Mouse (Mus musculus) gonadal fat pad, adult 2 months (tissue): ENCODE measurements around the gene Tjp3. TPM values are rescaled to one million over a fixed set of nuclear protein-coding genes. Genes with fewer than 3 reads are reported as not detected.

Source experiments
- DNase-seq: peaks from one replicate; pipeline ENCODE4 v3.0.0-alpha.2; 2012; ENCODE audit warnings: low read depth
- polyA plus RNA-seq: library from polyadenylated mRNA; depleted of rRNA; stranded (reverse); fragments of >200 nt; gene quantifications from 2 replicates; pipeline ENCODE4 v1.2.3, GENCODE M21; 2012

Tjp3 gene
- polyA plus RNA-seq, 1 experiment: 21.4 TPM

DNA sequence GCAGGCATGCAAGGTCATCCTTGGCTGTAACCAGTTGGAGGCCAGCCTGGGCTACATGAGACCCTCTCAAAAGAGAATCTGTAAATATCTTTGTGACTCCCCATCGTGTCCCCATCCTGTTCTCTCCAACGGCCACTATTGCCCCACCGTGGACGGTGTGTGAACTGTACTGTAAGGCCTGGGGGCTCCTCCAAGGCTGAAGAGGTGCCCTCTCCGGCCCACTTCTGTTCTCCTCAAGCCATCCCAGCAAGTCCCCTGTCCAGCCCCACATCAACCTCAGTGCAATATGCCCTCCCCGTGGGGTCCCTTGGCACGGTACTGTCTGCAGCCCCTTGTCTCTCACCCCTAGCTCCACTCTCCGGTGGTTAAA lies 27.9 kb upstream of the Tjp3 start:
- no peak for DNase-seq

DNA sequence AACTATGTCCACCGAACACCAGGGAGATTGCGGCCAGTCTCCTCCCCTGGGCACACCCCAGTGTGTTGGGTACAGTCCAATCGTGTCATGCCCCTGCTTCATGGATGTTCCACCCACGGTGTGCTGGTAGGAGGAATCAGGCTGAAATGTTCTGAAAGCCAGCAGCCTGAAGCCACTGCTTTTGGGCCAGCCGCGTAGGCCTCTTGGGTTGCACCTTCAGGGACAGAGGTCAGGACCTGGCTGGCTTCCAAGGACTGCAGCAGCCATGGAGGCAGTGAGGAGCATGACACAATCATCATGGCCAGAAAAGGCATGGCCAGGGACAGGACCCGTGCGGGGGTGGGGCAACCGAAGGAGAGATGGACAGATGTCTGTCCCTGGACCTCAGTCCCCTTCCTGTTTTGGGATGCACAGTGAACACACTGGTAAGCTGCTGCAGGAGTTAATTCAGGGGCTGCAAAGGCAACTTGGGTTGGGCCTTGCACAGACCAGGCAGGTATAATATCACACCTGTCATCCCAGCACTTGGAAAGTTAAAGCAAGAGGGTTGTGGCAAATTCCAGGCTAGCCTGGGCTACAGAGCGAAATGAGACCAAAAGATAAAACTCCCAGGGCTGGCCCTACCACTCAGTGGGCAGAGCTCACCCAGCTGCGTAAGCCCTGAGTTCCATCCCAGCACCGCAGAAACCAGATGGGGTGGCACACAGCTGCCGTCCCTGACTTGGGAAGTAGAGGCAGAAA lies 27.4 kb upstream of the Tjp3 start:
- DNase-seq: peak; percentile 36

GRCm38 (mm10) chr10:81317273-81317672 lies 25.9 kb upstream of the Tjp3 start:
- peak; percentile 33 for DNase-seq

GRCm38 (mm10) chr10:81316338-81317060 lies 25.1 kb upstream of the Tjp3 start:
- DNase-seq: no peak

- no peak for DNase-seq
These were observed 24.2 kb upstream of the Tjp3 start for GRCm38 (mm10) chr10:81315587-81315986.

DNA sequence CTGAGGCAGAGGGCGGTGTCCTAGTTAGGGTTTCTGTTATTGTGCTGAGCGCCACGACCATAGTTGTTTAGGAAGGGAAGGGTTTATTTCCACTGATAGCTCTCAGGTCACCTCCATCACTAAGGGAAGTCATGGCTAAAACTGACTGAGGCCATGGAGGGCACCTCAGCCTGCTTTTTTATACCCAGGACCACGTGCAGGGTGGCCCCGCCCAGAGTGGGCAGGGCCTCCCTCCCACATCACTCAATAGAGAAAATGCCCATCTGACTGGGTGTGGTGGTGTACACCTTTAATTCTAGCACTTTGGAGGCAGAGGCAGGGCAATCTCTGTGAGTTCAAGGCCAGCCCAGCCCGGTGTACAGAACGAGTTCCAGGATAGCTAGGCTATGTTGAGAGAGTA lies 22.8 kb upstream of the Tjp3 start:
- no peak for DNase-seq

GRCm38 (mm10) chr10:81313581-81313980 lies 22.2 kb upstream of the Tjp3 start:
- DNase-seq: no peak

DNA sequence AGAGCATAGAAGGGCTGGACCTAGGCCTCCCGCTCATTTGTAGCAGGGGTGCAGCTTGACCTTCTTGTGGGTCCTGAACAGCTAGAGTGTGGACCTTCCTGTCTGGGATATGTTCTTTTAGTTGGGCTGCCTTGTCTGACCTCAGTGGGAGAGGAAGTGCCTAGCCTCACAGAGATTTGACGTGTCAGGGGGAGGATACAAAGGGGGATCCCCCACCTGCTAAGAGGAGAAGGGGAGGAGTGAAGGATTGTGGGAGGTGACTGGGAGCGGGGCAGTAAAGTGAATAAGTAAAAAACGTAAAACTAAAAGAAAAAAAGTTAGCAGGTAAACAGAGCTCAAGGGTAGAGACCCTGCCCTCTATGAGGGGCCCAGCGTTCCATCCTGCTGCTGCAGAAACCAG lies 18.2 kb upstream of the Tjp3 start:
- no peak for DNase-seq

DNA sequence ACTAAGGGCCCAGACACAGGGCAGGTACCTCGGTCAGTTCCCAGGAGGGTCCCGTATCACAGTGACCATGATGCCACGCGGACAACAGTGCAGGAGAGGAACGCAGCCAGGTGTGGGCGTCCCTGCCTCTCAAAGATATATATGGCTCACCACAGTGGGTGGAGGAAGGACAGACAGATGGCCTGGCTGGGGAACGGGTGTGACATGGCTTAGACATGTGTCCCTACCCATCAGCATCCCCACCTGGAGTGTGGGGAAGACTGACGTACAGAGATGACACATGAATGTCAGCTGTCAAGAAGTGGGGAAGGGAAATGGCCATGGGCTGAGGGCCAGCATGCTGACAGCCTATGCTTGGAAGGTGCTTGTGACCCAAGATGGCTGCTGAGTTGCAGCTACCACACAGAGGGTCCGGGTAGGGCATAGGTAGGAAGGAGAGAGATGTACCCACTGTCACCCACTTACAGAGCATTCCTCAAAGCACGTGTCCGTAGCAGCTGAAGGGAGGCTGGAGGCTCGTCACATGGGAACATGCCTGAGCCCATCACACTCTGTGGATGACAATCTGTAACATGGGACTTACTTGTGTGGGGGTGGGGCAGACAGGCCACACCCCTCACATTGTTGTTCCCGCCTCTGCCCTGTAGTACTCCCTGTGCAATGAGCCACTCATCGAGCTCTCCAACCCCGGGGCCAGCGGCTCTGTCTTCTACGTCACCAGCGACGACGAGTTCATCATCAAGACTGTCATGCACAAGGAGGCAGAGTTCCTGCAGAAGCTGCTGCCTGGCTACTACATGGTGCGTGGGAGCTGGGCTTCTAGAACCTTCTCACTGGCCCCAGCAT lies 15.7 kb upstream of the Tjp3 start:
- DNase-seq: no peak

DNA sequence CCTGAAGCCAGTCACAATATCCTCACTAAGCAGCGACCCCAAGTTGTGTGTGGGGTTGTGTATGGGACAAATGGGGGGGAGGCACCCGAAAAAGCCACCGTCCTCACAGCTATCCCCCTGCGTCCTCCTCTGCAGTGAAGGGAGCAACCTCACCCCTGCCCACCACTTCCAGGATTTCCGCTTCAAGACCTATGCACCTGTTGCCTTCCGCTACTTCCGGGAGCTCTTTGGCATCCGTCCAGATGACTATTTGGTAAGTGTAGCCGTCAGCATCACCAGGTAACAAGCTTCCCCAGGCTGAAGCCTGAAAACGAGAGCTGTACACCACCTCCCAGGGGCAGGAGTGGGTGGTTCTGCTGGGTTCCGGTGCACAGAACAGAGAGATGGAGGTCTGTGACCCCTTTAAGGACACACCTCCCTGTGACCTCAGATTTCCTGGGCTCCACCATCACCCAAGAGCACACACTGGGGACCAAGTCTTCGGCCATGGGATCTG lies 14.8 kb upstream of the Tjp3 start:
- DNase-seq: no peak

DNA sequence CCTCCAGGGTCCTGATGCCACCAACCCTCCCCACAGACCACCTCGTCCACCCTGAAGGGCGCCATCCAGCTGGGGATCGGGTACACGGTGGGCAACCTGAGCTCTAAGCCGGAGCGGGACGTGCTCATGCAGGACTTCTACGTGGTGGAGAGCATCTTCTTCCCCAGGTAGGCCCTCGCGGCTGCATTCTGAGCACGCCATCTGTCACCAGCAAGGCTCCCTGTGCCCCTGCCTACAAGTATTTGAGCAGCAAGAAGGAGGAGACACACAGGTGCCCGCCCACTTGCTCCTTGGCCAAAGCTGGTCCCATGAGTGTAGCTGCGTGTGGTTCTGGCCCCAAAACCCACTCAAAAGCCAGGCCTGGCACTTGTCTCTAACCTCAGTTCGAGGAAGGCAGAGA lies 14.3 kb upstream of the Tjp3 start:
- no peak for DNase-seq

- DNase-seq: no peak
These were observed 13.3 kb upstream of the Tjp3 start for GRCm38 (mm10) chr10:81304597-81305238.

- DNase-seq: no peak
These were observed 12.4 kb upstream of the Tjp3 start for GRCm38 (mm10) chr10:81303761-81304160.

DNA sequence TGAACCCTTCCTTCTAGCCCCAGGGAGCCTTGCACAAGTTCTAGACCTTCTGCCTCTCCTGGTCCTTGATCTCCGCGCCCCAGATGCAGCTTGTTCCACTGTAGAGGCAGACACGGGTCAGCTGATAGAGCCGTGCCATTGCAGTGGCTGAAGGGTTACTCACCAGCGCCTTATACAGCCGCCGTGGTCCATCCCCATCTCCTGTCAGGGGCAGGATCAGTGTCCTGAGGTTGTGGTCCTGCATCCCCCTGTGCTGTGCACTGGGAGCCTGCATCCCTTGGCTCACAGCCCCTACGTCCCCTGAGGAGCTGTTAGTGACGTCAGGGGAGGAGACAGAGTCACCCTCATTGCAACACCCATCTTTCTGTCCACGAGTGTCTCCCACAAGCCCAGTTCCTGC lies 11.9 kb upstream of the Tjp3 start:
- no peak for DNase-seq

DNA sequence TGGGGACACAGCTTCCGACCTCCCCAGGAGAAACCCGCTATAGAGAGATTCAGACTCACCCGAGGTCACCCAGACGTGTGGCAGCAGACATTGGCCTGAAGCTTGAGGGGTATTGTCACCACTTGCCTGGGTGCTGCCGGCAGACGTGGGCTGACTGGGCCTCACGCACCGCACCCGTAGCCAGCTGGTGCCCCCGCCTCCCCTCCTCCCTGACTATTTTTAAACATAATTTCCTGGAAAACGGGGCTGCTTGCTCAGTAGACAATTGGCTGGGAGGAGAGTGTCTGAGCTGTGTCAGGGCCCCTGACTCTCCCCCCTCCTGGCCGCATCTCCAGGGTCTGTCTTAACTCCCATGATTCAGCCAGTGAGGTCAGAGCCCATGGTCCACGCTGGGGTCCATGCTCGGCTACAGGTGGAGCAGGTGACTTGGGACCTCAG lies 11.4 kb upstream of the Tjp3 start:
- no peak for DNase-seq

- no peak for DNase-seq
These were observed 10.9 kb upstream of the Tjp3 start for GRCm38 (mm10) chr10:81302288-81302687.

DNA sequence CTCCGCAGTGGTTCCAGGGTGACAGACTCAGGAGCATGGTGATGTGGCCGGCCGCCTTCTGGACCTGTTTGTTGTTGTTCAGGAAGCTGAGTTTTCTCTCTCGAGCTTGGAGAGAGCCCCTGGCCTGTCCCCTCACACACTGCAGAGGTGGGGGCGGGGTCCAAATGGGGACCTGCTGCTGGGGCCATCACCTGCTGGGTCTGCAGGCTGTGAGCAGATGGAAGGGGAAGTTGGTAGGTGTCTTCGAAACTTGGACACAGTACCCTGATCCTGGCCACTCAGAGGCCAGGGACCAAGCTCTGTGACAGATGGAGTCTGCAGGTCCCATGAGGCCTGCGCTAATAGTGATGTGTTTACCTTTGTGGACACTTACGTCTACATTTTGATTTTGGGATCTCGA lies 9.9 kb upstream of the Tjp3 start:
- no peak for DNase-seq

DNA sequence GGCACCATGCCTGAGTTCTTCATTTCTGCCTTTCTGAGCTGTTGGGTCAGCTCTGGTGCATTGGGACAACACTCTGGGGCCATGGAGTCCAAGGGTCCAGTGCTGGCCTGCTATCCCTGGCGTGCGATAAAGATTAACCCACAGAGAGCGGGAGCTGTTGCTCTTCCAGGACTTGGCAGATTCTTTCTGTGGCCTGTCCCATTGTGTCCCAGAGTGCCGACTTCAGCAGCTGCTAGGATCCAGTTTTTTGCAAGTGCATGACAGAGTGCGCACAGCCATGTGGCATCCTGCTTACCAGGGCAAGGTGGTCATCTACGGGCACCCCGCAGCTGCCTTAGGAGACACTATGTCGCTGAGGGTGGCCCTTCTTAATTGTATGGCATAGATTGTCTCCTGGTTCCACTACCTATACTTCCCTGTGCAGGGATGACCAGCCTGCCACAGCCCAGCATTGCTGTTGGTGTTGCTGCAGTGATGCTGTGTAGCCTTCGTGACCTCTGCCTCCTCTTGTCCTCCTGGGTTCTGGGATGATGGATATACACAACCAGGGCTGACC lies 9.0 kb upstream of the Tjp3 start:
- no peak for DNase-seq

DNA sequence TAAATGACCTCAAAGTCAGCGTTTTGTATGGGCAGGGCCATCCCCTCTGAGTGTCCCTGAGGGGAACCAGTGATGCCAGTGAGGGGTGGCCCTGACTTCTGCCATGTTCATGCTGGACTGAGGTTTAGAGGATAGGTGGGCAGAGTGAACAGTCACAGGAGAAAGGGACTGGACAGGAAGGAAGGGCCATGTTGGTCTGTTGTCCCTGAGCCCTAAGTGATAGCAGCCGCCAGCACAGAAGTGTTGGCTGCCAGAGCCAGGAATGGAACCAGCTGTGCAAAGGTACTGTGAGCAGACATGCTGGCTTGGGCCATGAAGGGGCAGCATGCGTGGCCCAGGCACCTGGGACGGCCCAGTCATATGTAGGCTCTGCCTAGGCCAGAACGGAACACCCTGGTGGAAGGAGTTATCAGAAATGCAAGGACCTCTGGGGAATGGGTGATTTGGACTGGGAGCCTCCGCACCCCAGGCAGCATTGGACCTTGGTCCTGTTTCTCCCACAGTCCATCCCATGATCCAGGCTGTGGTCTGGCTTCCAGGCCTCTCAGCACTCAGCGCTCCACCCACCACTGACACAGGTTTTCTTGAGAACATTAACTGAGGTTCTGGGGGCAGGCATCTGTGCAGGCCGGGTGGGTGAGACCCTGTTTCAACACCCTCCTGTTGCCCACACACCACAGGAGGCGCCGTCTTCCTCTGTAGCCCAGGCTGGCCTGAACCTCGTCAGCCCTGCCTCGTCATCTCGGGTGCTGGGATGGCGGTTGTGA lies 8.4 kb upstream of the Tjp3 start:
- no peak for DNase-seq

DNA sequence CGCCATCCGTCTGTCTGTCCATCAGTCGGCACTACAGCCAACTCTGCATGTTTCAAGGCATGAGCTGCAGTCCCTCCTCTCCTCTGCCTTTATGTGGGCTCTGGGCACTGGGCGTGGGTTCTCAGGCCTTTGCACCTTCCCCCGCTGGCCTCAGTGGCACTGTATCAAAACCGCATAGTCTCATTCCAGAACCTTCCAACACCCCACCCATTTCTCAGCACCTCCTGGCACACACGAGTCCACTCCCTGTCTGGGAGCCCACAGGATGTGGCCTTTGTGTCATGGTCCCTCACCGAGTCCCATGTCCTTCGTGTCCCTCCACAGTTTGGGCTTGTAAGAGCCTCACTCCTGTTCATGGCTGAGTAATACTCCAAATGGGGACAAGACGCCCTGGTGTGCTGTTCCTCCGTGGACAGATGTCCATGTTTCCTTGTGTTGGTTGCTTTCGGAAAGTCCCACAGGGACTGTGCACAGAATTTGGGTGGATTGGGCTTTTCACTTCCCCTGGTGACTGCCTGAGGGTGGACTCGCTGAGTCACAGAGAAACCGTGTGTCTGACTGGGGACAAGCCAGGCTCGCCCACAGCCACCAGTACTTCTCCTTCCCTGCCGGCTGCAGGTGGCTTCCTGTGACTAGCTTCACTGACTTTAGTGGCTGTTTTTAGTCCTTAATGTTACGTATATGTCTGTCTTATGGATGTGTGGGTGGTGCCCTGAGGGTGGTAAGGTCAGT lies 7.2 kb upstream of the Tjp3 start:
- no peak for DNase-seq
